Mouse (Mus musculus) adrenal gland, postnatal 14 days (tissue): ENCODE results near the gene Dhdh. TPM values are rescaled to one million over a fixed set of nuclear protein-coding genes. Genes with fewer than 3 reads are reported as not detected.

Source experiments
- DNase-seq: peaks from one replicate; pipeline ENCODE4 v3.0.0; 2021; ENCODE audit warnings: mixed read lengths
- microRNA-seq, 2 experiments: library from miRNA; unstranded; fragments of <30 nt; microRNA quantifications; one replicate each; pipeline ENCODE4 v1.2.0; 2021
- total RNA-seq: library from RNA; stranded (reverse); gene quantifications from 2 replicates; pipeline ENCODE4 v1.2.3, GENCODE M21; 2021

The Dhdh gene
- total RNA-seq, 1 experiment from 2014 or later, result 54.1 TPM

DNA sequence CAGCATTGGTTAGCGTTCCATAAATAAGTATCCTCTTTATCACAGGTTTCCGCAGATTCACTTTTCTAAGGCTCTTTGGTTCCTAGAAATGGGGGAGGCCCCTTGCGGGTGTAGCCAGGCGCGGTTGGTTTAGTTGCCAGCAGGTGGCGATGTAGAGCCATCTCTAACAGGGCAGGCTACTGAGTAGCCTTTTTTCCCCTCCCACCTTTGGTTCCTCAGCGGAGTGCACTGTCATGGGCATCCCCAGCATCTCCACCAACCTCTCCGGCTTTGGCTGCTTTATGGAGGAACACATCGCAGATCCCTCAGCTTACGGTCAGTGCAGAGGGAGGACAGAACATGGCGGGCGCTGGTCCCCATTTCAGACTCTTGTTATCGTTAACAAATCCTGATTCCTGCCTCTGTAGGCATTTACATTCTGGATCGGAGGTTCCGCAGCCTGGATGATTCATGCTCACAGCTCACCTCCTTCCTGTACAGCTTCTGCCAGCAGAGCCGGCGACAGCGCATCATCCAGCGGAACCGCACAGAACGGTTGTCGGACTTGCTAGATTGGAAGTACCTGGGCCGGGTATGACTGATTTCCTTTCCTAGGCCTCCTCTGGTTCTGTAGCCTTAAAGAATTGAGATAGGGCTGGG is 37.1 kb downstream of the Dhdh start:
- peak; percentile 91 for DNase-seq

DNA sequence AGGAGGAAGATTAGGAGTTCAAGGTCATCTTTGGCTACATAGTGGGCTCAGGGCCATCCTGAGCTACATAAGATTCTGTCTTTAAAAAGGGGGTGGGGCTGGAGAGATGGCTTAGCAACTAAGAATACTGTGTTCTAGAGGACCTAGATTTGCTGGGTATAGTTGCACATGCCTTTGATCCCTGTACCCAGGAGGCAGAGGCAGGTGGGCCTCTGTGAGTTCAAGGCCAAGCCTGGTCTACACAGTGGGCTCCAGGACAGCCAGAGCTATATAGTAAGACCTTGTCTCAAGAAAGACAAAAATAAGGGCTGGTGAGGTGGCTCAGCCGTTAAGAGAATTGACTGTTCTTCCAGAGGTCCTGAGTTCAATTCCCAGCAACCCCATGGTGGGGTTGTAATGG is 38.6 kb downstream of the Dhdh start:
- no peak for DNase-seq

DNA sequence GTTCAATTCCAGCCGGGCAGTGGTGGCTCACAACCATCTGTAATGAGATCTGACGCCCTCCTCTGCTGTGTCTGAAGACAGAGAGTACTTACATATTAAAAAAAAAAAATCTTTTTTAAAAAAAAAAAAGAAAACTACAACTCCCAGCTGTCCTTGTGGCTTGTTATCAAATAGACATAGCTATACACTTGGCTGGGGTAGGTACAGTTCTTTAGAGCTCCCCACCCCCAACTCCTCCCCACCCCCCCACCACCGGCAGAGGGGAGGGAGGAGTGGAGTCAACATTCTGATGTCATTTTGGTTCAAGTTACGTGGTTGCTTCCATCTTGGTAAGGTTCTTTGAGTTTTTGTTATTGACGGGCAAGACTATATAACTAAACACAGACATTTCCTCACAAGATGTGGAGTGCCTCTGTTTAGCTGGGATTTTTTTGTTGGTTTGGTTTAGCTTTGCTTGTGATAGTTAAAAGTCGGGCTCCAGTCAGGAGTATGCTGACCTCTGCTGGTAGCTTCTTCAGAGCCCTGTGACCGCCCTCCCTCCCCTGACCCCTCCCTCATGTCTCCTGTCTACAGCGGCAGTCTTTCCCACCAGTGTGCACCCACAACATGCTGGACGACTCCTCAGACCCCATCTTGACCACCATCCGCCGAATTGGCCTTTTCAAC is 41.1 kb downstream of the Dhdh start:
- DNase-seq, result peak; percentile 66

DNA sequence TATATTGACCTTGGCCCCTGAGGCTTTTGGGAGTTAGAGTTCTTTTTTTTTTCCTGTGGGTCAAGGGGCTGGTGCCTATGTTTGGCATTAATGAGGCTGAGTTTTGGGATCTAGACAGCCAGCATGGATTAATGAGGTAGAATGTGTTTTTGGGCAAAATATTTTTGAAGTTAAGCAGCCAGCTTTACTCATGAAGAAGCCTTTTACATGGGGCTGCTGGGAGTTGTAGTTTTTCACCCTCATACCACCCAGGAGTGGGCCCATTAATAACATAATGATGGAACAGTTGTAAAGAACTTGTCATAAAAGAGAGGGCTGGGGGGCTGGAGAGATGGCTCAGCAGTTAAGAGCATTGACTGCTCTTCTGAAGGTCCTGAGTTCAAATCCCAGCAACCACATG is 42.0 kb downstream of the Dhdh start:
- no peak for DNase-seq

DNA sequence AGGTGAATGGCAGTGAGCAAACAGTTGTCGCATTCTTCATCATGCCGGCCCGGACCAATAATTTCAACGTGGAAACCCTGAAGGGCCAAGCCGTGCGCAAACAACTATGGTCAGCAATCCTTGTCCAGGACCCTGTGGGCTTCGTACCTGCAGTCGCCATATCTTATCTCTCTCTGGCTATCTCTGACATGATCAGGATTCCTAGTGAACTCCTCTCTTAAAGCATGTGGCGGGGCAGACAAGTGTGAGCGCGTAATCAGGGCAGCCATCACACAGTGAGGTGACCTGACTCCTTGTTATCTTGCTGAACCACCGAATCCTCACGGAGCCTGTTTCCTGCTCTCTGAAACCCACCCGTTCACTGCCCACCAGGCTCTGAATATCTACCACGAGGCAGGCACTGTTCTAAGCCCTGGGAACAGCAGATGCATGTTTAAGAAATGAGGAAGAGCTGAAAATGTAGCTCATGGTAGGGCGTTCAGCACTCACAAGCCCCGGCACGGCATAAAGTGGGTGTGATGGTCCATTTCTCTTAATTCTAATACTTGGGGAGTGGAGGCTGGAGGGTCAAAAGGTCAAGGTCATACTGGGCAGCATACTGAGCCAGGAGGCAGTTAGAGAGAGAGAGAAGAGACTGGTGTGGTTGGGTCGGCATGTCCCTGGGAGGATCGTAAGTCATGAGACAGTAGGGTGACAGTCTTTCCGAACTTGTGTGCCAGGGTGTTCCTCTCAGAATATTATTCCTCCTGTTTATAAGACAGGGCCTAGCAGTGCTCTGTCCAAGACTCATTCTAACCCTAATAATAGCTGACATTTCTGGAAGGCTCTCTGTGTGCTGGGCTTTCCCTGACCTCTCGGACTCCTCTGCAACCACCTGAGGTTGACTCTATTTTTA is 44.8 kb downstream of the Dhdh start:
- DNase-seq, result no peak

DNA sequence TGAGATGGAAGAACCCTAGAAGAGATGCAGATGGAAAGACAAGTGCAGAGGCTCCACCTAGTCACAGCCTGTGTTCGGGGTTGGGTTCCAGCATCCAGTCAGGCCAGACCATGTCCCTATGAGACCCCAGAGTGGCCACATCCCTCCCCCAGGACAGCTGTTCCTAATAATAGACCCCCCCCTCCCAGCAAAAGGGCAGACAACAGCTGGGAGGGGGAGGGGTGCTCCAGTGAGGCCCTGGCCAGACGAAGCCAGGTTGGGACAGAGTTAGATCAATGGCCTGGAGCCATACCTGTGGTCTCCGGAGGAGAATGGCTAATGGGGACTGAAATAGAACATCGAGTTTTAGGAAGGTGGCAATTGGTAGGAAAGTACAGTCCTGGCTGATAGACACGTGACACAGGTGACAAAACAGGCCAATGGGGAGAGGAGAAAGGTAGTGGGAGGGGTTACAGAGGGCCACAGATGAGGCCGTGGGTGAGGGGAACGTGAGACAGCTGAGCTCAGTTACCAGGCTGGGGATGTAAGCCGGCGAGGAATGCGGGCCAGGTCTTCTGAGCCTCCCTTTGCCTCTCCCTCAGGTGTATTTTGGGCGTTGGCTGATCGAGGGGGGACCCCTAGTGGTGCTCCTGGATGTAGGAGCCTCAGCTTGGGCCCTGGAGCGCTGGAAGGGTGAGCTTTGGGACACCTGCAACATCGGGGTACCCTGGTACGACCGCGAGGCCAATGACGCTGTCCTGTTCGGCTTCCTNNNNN is 50.9 kb downstream of the Dhdh start, which contains the start of gene Ruvbl2:
Gene Ruvbl2 (minus strand): TSS at position 576 of the 756 bp plus-strand sequence.
- no peak for DNase-seq

DNA sequence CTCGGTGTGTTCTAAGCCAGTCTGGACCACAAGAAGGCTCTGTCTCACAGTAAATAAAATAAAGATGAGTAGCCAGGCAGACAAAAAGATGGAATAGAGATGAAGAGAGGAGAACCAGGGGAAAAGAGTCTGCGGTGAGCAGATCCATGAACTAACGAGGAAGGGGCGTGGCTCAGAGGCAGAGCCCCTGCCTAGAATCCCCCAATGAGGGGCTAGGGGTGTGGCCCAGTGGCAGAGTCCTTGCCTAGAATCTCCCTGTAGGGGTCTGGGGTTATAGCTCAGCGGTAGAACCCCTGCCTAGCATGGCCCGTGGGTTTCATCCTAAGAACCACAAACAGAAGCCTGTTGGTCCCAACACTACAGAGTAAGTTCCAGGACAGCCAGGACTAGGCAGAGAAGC is 51.6 kb downstream of the Dhdh start:
- no peak for DNase-seq

DNA sequence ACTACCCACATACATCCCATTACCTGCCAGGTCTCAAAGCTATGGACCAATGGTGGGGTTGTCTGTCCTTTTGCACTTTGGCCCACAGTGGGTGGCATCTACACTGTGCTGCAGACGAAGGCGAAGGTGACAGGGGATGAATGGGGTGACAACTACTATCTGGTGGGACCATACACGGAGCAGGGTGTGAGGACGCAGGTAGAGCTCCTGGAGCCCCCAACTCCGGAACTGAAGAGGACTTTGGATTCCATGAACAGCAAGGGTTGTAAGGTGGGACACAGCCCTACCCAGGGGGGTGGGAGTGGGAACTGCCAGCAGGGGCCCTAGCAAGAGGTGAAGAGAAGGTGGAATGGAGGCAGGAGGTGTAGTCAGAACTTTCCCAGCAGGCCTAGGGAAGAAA is 52.2 kb downstream of the Dhdh start:
- no peak for DNase-seq

DNA sequence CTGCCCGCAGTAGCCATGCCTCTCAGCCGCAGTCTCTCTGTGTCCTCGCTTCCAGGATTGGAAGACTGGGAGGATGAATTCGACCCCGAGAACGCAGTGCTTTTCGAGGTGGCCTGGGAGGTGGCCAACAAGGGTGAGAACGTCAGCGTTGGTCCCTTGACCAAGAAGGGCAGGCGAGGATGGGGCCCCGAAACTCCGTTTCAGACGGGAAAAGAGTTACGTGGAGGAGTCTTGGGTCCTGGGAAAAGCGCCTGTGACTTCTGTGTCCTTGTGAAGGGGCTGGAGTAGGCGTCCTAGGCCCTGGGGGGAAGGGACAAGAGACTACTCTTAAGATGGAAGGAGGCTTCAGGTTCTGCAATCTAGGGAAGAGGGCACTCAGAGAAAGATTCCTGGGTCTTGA is 53.6 kb downstream of the Dhdh start:
- DNase-seq, result peak; percentile 57

DNA sequence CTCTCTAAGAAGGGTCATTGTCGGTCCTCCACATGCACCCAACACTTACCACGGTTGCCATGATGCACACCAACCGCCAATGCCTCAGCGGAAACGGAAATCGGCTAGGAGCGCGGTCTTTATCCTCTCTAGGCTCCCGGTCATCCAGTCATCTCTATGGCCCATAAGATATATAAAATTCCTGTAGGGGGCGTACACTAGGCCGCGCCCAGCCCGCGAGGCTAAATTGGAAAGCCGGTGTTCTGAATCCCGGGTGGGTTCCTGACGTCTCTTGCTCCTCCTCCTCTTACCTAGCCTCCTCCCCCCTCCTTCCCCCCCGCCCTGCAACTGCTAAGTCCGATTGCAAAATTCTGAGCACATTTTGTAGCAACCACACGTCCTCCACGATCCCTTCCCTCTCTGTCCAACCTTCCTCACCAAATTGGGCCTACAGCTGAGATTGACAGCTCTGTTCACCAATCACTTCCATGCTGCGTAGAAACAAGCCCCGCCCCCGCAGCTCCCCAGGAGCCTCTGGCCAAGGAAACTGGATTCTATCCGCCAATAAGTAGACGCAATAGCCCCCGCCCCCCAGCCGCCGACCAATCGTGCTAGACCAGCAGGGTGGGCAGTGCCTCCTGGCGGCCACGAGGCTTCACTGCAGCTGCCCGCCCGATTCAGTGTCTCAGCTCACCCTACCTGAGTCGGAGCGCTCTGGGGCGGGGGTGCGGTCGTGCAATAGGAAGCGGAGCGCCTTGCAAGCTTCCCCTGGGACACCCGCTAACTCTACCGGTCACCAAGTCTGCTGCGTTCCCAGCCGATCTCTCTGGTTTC is 54.2 kb downstream of the Dhdh start, which contains the start of gene Gys1:
Gene Gys1 (plus strand): TSS at position 642 of the 813 bp plus-strand sequence.
- peak; percentile 100 for DNase-seq

DNA sequence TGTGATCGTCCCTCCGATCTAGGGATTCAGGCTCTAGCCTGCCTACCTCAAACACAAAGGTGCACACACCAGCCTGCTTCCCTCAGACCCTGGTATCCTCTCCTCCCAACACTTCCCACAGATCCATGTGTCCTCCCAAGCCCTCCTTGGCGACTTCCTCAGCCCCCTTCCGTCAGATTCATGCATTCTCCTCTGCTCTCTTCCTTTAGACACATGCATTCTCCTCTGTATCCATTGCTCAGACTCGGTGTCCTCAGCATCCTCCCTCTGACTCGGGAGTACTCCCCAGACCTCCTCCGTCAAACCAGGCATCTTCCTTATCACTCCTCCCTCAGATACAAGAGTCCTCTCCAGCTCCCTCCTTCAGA is 54.8 kb downstream of the Dhdh start:
- no peak for DNase-seq

DNA sequence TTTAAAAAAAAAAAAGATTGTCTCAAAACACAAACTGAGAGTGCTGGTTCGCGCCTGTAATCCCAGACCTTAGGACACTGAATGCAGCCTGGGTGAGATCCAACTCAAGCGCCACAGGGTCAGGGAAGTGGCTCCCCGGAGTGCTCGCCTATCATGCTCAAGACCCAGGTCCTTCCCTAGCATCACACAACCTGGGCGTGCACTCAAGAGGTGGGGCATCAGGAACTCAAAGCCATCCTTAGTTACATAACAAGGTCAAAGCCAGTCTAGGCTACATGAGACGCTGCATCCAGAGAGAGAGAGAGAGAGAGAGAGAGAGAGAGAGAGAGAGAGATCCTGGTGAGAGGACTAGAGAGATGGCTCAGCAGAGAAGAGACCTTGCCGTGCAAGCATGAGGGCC is 62.0 kb downstream of the Dhdh start:
- DNase-seq, result no peak

DNA sequence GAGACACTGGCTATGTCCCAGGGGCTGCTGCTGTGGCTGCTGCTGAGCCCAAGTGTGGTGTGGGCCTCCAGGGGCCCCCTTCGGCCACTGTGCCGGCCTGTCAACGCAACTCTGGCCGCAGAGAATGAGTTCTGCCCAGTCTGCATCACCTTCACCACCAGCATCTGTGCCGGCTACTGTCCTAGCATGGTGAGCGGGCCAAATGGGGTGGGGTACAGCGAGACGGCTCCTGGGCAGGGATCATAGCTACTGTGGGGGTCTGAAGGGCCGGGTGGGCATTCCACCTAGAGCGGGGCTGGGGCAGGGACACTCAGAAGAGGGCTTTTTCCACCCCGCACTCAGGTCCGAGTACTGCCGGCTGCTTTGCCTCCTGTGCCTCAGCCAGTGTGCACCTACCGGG is 67.4 kb downstream of the Dhdh start:
- no peak for DNase-seq

Small RNA genes lying within 50 kb of the gene (microRNA-seq; reads per million reads assigned to microRNA genes)
- 1.7 to 1.9 reads per million in 2 experiments for gene Gm22133

Other genes with a start within 250 kb of the Dhdh start
- gene Cd37, start 249.7 kb downstream of the Dhdh start, total RNA-seq, result 7.3 and 40.7 TPM in 2 replicates
- gene Slc6a16, start 247.7 kb downstream of the Dhdh start, total RNA-seq, result not detected in 2 replicates
- not detected in 2 replicates for gene Slc6a21, start 211.3 kb downstream of the Dhdh start, total RNA-seq
- 13.5 and 15.1 TPM in 2 replicates for gene Trpm4, start 155.0 kb downstream of the Dhdh start, total RNA-seq
- 0.15 and 0.45 TPM in 2 replicates for gene Hrc, start 153.5 kb downstream of the Dhdh start, total RNA-seq
- gene Ppfia3, start 121.8 kb downstream of the Dhdh start, total RNA-seq, result 2.1 and 2.4 TPM in 2 replicates
- gene Lin7b, start 118.2 kb downstream of the Dhdh start, total RNA-seq, result 1.2 and 1.4 TPM in 2 replicates
- gene Snrnp70, start 93.1 kb downstream of the Dhdh start, total RNA-seq, result 265 and 280 TPM in 2 replicates
- gene Kcna7, start 83.2 kb downstream of the Dhdh start, total RNA-seq, result not detected in 2 replicates
- not detected in 2 replicates for gene Ntf5, start 75.1 kb downstream of the Dhdh start, total RNA-seq
- not detected in 2 replicates for gene Lhb, start 68.0 kb downstream of the Dhdh start, total RNA-seq
- 55.4 and 62.8 TPM in 2 replicates for gene Gys1, start 54.0 kb downstream of the Dhdh start, total RNA-seq
- 55.5 and 62.8 TPM in 2 replicates for gene Ruvbl2, start 50.7 kb downstream of the Dhdh start, total RNA-seq
- gene Ftl1, start 28.9 kb downstream of the Dhdh start, total RNA-seq, result 638 and 688 TPM in 2 replicates
- 54.4 and 60.0 TPM in 2 replicates for gene Bax, start 21.9 kb downstream of the Dhdh start, total RNA-seq
- 0.49 and 1.1 TPM in 2 replicates for gene Tulp2, start 6.9 kb downstream of the Dhdh start, total RNA-seq
- 24.6 and 31.2 TPM in 2 replicates for gene Gm45808, start 2.0 kb downstream of the Dhdh start, total RNA-seq
- 199 and 204 TPM in 2 replicates for gene Nucb1, start 21.6 kb upstream of the Dhdh start, total RNA-seq
- 37.3 and 55.7 TPM in 2 replicates for gene Ppp1r15a, start 37.5 kb upstream of the Dhdh start, total RNA-seq
- gene Plekha4, start 37.5 kb upstream of the Dhdh start, total RNA-seq, result 3.8 and 6.5 TPM in 2 replicates
- gene Hsd17b14, start 66.1 kb upstream of the Dhdh start, total RNA-seq, result 0.67 and 1.2 TPM in 2 replicates
- gene Bcat2, start 81.3 kb upstream of the Dhdh start, total RNA-seq, result 149 and 151 TPM in 2 replicates
- gene Fgf21, start 126.7 kb upstream of the Dhdh start, total RNA-seq, result 0.37 TPM in 1 of 2 replicates, not detected in the other
- gene Fut1, start 128.5 kb upstream of the Dhdh start, total RNA-seq, result 0.11 TPM in 1 of 2 replicates, not detected in the other
- gene Izumo1, start 133.0 kb upstream of the Dhdh start, total RNA-seq, result 0.56 and 0.82 TPM in 2 replicates
- 33.0 and 35.4 TPM in 2 replicates for gene Rasip1, start 138.7 kb upstream of the Dhdh start, total RNA-seq
- gene Mamstr, start 151.2 kb upstream of the Dhdh start, total RNA-seq, result 4.9 and 8.5 TPM in 2 replicates
- gene Fut2, start 177.6 kb upstream of the Dhdh start, total RNA-seq, result 0.11 TPM in 1 of 2 replicates, not detected in the other
- 0.26 TPM in 1 of 2 replicates, not detected in the other for gene Ntn5, start 195.2 kb upstream of the Dhdh start, total RNA-seq
- 0.22 and 0.41 TPM in 2 replicates for gene Sec1, start 205.6 kb upstream of the Dhdh start, total RNA-seq
- gene Car11, start 211.0 kb upstream of the Dhdh start, total RNA-seq, result 10.5 and 16.9 TPM in 2 replicates
- 31.2 and 46.3 TPM in 2 replicates for gene Dbp, start 216.3 kb upstream of the Dhdh start, total RNA-seq
- 927 and 1,052 TPM in 2 replicates for gene Rpl18, start 226.7 kb upstream of the Dhdh start, total RNA-seq
- gene Sphk2, start 229.2 kb upstream of the Dhdh start, total RNA-seq, result 32.3 and 34.4 TPM in 2 replicates
- 0.45 and 0.74 TPM in 2 replicates for gene Fam83e, start 232.4 kb upstream of the Dhdh start, total RNA-seq
- not detected in 2 replicates for gene Spaca4, start 237.0 kb upstream of the Dhdh start, total RNA-seq